Mouse (Mus musculus): ENCODE data around the gene Rtn4rl1.

DNA sequence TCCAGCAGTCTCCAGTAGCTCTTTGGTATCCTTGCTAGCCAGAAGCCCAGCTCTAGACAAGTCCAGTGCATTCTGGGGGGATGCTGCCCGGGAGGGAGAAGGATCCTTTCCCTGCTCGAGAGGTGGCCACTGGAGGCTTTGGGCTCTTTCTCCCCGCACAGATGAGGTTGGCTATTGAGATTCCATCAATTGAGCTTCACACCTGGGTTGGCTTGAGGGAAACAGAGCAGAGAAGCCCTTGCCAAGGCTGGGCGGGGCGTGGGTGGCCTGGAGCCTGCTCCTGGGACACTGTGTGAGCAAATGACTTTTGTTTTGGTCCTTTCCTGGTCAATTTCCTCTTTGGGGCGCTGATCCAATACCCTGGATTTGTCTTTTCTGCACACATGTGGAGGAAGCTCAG is 2.5 kb downstream of the Rtn4rl1 start:
- TF ChIP-seq CTCF (IDR thresholded peaks at IDR 0.05; ENCODE audit: extremely low read depth, insufficient read depth, insufficient read length, insufficient replicate concordance) (no peak), POLR2A (IDR thresholded peaks at IDR 0.05; ENCODE audit: low read depth, low read length) (no peak)
